Mouse (Mus musculus) liver, adult 2 months (tissue): ENCODE measurements around the gene Hic1.

ENCODE experiments used
- CTCF ChIP-seq: fragments of 200-500 bp; IDR thresholded peaks from 2 replicates; pipeline ENCODE4 v1.5.1; 2011; ENCODE audit warnings: low read depth, low read length, control low read depth
- POLR2A ChIP-seq: fragments of 200-500 bp; IDR thresholded peaks from 2 replicates; pipeline ENCODE4 v1.6.1; 2011; ENCODE audit warnings: low read length, control low read depth; ENCODE audit not compliant: insufficient read depth; ENCODE audit errors: extremely low read depth

DNA sequence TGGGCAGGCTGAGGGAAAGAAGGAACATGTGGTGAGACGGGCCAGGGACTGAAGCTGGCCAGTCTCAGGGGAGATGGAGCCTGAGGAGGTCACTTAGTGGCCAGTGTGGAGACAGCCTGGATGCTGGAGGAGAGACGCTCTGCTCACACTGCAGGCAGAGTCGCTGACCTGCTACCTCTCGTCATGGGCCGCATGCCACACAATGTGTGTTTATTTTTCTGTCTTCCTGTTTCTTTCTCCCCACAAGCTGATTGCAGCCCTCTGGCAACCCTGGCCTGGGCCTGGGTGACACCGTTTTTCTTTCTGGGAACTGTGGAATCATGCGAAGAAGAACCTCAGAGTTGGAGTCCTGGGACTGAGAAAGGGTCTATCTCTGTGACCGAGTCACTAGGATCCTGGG lies 32.4 kb upstream of the Hic1 start:
- TF ChIP-seq CTCF (no peak), POLR2A (no peak)
